Mouse (Mus musculus): ENCODE data around the gene Abcc9. TPM values are rescaled to one million over a fixed set of nuclear protein-coding genes. Genes with fewer than 3 reads are reported as not detected.
"Not testable (repeated sequence)": the region's sequence is repeated elsewhere in the genome, so short reads cannot be mapped to it uniquely, and the experiment has no call there.

Abcc9 gene
- polyA plus RNA-seq, 1 experiment from 2014 or later: 0.47 TPM

GRCm38 (mm10) chr6:142662056-142662455, 40.1 kb downstream of the Abcc9 start:
- 96% methylated on average over 3 of the region's 3 CpGs for WGBS
- H3K4me2 ChIP-seq (ENCODE audit: low read depth, severe bottlenecking); H3K9me3 ChIP-seq (ENCODE audit: control insufficient read depth, low read length); ATAC-seq (ENCODE audit: insufficient number of reproducible peaks, low FRiP score, low TSS enrichment, low read depth); H3K27ac ChIP-seq (replicated peaks; ENCODE audit: low read depth, low read length); H3K9ac ChIP-seq (ENCODE audit: low read length); H3K4me3 ChIP-seq (ENCODE audit: low read depth, low read length); DNase-seq (ENCODE audit: low spot score); H3K4me1 ChIP-seq (ENCODE audit: control insufficient read depth, insufficient read depth, low read length); H3K36me3 ChIP-seq (ENCODE audit: control insufficient read depth, insufficient read depth, low read length); H3K27me3 ChIP-seq (ENCODE audit: control insufficient read depth, insufficient read depth, low read length): not testable (repeated sequence)

GRCm38 (mm10) chr6:142659038-142659437, 43.1 kb downstream of the Abcc9 start:
- WGBS: 57% methylated on average over 5 of the region's 5 CpGs
- Histone ChIP-seq H3K36me3 (ENCODE audit: control insufficient read depth, insufficient read depth, low read length) (no peaks in the 10 kb centered on the region), H3K27me3 (ENCODE audit: control insufficient read depth, insufficient read depth, low read length) (no peaks in the 10 kb centered on the region), H3K4me3 (ENCODE audit: low read depth, low read length) (no peak overlapping the region), H3K9me3 (ENCODE audit: control insufficient read depth, low read length) (no peaks in the 10 kb centered on the region), H3K27ac (replicated peaks; ENCODE audit: low read depth, low read length) (no peak overlapping the region), H3K4me1 (ENCODE audit: control insufficient read depth, insufficient read depth, low read length) (no peaks in the 10 kb centered on the region), H3K4me2 (ENCODE audit: low read depth, severe bottlenecking) (no peak overlapping the region), H3K9ac (ENCODE audit: low read length) (no peak overlapping the region)
- ATAC-seq (ENCODE audit: insufficient number of reproducible peaks, low FRiP score, low TSS enrichment, low read depth) (no peak), DNase-seq (ENCODE audit: low spot score) (peak; percentile 38)

- DNase-seq (ENCODE audit: low spot score) (no peak), ATAC-seq (ENCODE audit: insufficient number of reproducible peaks, low FRiP score, low TSS enrichment, low read depth) (no peak)
- no peak overlapping the region for H3K27ac ChIP-seq (replicated peaks; ENCODE audit: low read depth, low read length)
- H3K9ac ChIP-seq (ENCODE audit: low read length): no peak overlapping the region
- WGBS: 35% methylated on average over 5 of the region's 5 CpGs
- no peaks in the 10 kb centered on the region for H3K4me1 ChIP-seq (ENCODE audit: control insufficient read depth, insufficient read depth, low read length)
- no peaks in the 10 kb centered on the region for H3K9me3 ChIP-seq (ENCODE audit: control insufficient read depth, low read length)
- H3K27me3 ChIP-seq (ENCODE audit: control insufficient read depth, insufficient read depth, low read length): no peaks in the 10 kb centered on the region
- H3K4me2 ChIP-seq (ENCODE audit: low read depth, severe bottlenecking): no peak overlapping the region
- no peaks in the 10 kb centered on the region for H3K36me3 ChIP-seq (ENCODE audit: control insufficient read depth, insufficient read depth, low read length)
- H3K4me3 ChIP-seq (ENCODE audit: low read depth, low read length): no peak overlapping the region
These were observed 47.6 kb downstream of the Abcc9 start for GRCm38 (mm10) chr6:142654561-142654960.

GRCm38 (mm10) chr6:142652175-142652574, 49.9 kb downstream of the Abcc9 start:
- Histone ChIP-seq H3K4me3 (ENCODE audit: low read depth, low read length) (no peak overlapping the region), H3K27ac (replicated peaks; ENCODE audit: low read depth, low read length) (no peak overlapping the region), H3K4me1 (ENCODE audit: control insufficient read depth, insufficient read depth, low read length) (no peaks in the 10 kb centered on the region), H3K27me3 (ENCODE audit: control insufficient read depth, insufficient read depth, low read length) (no peaks in the 10 kb centered on the region), H3K9me3 (ENCODE audit: control insufficient read depth, low read length) (no peaks in the 10 kb centered on the region), H3K36me3 (ENCODE audit: control insufficient read depth, insufficient read depth, low read length) (no peaks in the 10 kb centered on the region), H3K4me2 (ENCODE audit: low read depth, severe bottlenecking) (no peak overlapping the region), H3K9ac (ENCODE audit: low read length) (no peak overlapping the region)
- ATAC-seq (ENCODE audit: insufficient number of reproducible peaks, low FRiP score, low TSS enrichment, low read depth) (no peak), DNase-seq (ENCODE audit: low spot score) (no peak)
- WGBS: 67% methylated on average over 1 of the region's 1 CpGs

- Histone ChIP-seq H3K27ac (replicated peaks; ENCODE audit: low read depth, low read length) (no peak overlapping the region), H3K4me2 (ENCODE audit: low read depth, severe bottlenecking) (no peak overlapping the region), H3K9me3 (ENCODE audit: control insufficient read depth, low read length) (no peaks in the 10 kb centered on the region), H3K36me3 (ENCODE audit: control insufficient read depth, insufficient read depth, low read length) (no peaks in the 10 kb centered on the region), H3K4me1 (ENCODE audit: control insufficient read depth, insufficient read depth, low read length) (no peaks in the 10 kb centered on the region), H3K27me3 (ENCODE audit: control insufficient read depth, insufficient read depth, low read length) (no peaks in the 10 kb centered on the region), H3K4me3 (ENCODE audit: low read depth, low read length) (no peak overlapping the region), H3K9ac (ENCODE audit: low read length) (no peak overlapping the region)
- ATAC-seq (ENCODE audit: insufficient number of reproducible peaks, low FRiP score, low TSS enrichment, low read depth) (no peak), DNase-seq (ENCODE audit: low spot score) (no peak)
- WGBS: 85% methylated on average over 3 of the region's 3 CpGs
These were observed 52.8 kb downstream of the Abcc9 start for GRCm38 (mm10) chr6:142649331-142649730.

- H3K4me1 ChIP-seq (ENCODE audit: control insufficient read depth, insufficient read depth, low read length): no peaks in the 10 kb centered on the region
- DNase-seq (ENCODE audit: low spot score): no peak
- no peak overlapping the region for H3K4me3 ChIP-seq (ENCODE audit: low read depth, low read length)
- no peaks in the 10 kb centered on the region for H3K36me3 ChIP-seq (ENCODE audit: control insufficient read depth, insufficient read depth, low read length)
- peak; percentile 60; the same call in 1 of the 2 replicates for ATAC-seq (ENCODE audit: insufficient number of reproducible peaks, low FRiP score, low TSS enrichment, low read depth)
- WGBS: 74% methylated on average over 7 of the region's 7 CpGs
- no peak overlapping the region for H3K4me2 ChIP-seq (ENCODE audit: low read depth, severe bottlenecking)
- no peak overlapping the region for H3K27ac ChIP-seq (replicated peaks; ENCODE audit: low read depth, low read length)
- no peaks in the 10 kb centered on the region for H3K27me3 ChIP-seq (ENCODE audit: control insufficient read depth, insufficient read depth, low read length)
- no peaks in the 10 kb centered on the region for H3K9me3 ChIP-seq (ENCODE audit: control insufficient read depth, low read length)
- no peak overlapping the region for H3K9ac ChIP-seq (ENCODE audit: low read length)
These were observed 56.6 kb downstream of the Abcc9 start for GRCm38 (mm10) chr6:142645474-142645873.

GRCm38 (mm10) chr6:142639301-142639700, 62.8 kb downstream of the Abcc9 start:
- Histone ChIP-seq H3K36me3 (ENCODE audit: control insufficient read depth, insufficient read depth, low read length) (no peaks in the 10 kb centered on the region), H3K9ac (ENCODE audit: low read length) (no peak overlapping the region), H3K4me3 (ENCODE audit: low read depth, low read length) (no peak overlapping the region), H3K4me2 (ENCODE audit: low read depth, severe bottlenecking) (no peak overlapping the region), H3K9me3 (ENCODE audit: control insufficient read depth, low read length) (no peaks in the 10 kb centered on the region), H3K4me1 (ENCODE audit: control insufficient read depth, insufficient read depth, low read length) (no peaks in the 10 kb centered on the region), H3K27ac (replicated peaks; ENCODE audit: low read depth, low read length) (no peak overlapping the region), H3K27me3 (ENCODE audit: control insufficient read depth, insufficient read depth, low read length) (no peaks in the 10 kb centered on the region)
- 85% methylated on average over 10 of the region's 10 CpGs for whole genome bisulfite sequencing
- DNase-seq (ENCODE audit: low spot score): no peak
- ATAC-seq (ENCODE audit: insufficient number of reproducible peaks, low FRiP score, low TSS enrichment, low read depth): no peak

GRCm38 (mm10) chr6:142635654-142636053, 66.5 kb downstream of the Abcc9 start:
- no peaks in the 10 kb centered on the region for H3K4me1 ChIP-seq (ENCODE audit: control insufficient read depth, insufficient read depth, low read length)
- no peak overlapping the region for H3K4me3 ChIP-seq (ENCODE audit: low read depth, low read length)
- ATAC-seq (ENCODE audit: insufficient number of reproducible peaks, low FRiP score, low TSS enrichment, low read depth): no peak
- no peaks in the 10 kb centered on the region for H3K9me3 ChIP-seq (ENCODE audit: control insufficient read depth, low read length)
- no peak for DNase-seq (ENCODE audit: low spot score)
- no peak overlapping the region for H3K27ac ChIP-seq (replicated peaks; ENCODE audit: low read depth, low read length)
- no peak overlapping the region for H3K4me2 ChIP-seq (ENCODE audit: low read depth, severe bottlenecking)
- no peaks in the 10 kb centered on the region for H3K27me3 ChIP-seq (ENCODE audit: control insufficient read depth, insufficient read depth, low read length)
- no peak overlapping the region for H3K9ac ChIP-seq (ENCODE audit: low read length)
- no peaks in the 10 kb centered on the region for H3K36me3 ChIP-seq (ENCODE audit: control insufficient read depth, insufficient read depth, low read length)
- WGBS: 38% methylated on average over 4 of the region's 4 CpGs

GRCm38 (mm10) chr6:142635185-142635583, 66.9 kb downstream of the Abcc9 start:
- H3K9ac ChIP-seq (ENCODE audit: low read length): no peak overlapping the region
- H3K36me3 ChIP-seq (ENCODE audit: control insufficient read depth, insufficient read depth, low read length): no peaks in the 10 kb centered on the region
- no peak overlapping the region for H3K27ac ChIP-seq (replicated peaks; ENCODE audit: low read depth, low read length)
- ATAC-seq (ENCODE audit: insufficient number of reproducible peaks, low FRiP score, low TSS enrichment, low read depth) (no peak), DNase-seq (ENCODE audit: low spot score) (no peak)
- H3K4me3 ChIP-seq (ENCODE audit: low read depth, low read length): no peak overlapping the region
- H3K9me3 ChIP-seq (ENCODE audit: control insufficient read depth, low read length): no peaks in the 10 kb centered on the region
- H3K4me1 ChIP-seq (ENCODE audit: control insufficient read depth, insufficient read depth, low read length): no peaks in the 10 kb centered on the region
- H3K4me2 ChIP-seq (ENCODE audit: low read depth, severe bottlenecking): no peak overlapping the region
- H3K27me3 ChIP-seq (ENCODE audit: control insufficient read depth, insufficient read depth, low read length): no peaks in the 10 kb centered on the region

Data from limb, embryonic 11.5 days (tissue).